Mouse (Mus musculus) thymus, postnatal 25 days (tissue): ENCODE results near the gene Samm50.
"Not testable (repeated sequence)": the region's sequence is repeated elsewhere in the genome, so short reads cannot be mapped to it uniquely, and the experiment has no call there.

Experiments used
- DNase-seq: peaks from one replicate; pipeline ENCODE4 v3.0.0; 2022

Samm50 gene

DNA sequence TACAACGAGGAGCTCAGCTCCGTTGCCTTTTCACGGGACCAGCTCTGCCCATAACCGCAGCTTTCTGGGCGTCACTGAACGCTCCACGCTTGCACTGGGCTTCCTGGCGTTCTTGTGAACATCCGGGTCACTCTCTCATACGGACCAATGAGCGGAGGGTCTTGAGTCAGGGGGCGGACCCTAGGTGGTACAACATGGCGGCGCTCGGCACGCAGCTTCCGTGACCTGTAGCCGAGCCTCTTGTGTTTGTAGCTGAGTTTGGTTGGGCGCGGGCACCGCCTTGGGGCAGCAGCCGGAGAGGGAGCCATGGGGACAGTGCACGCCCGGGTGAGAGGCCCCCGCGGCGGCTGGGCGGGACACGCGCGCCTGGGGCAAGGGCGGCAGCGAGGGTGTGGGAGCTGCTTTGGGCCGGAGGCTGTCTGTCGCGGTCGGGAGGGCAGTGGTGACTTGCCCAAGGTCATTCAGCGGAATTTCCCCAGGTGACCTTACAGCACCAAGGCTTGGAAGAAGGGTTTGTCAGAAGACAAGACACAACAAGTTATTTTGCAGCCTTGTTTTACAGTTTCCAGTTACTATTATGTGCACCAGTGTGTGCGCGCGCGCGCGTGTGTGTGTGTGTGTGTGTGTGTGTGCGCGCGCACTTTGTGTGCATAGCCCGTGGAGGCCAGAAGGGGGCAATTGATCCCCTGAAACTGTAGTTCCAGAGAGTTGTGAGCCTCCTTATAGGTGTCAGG, at the start of gene Samm50:
Samm50 (plus strand) TSS at position 184 of the 734 bp plus-strand sequence.
- DNase-seq: peak; percentile 91

DNA sequence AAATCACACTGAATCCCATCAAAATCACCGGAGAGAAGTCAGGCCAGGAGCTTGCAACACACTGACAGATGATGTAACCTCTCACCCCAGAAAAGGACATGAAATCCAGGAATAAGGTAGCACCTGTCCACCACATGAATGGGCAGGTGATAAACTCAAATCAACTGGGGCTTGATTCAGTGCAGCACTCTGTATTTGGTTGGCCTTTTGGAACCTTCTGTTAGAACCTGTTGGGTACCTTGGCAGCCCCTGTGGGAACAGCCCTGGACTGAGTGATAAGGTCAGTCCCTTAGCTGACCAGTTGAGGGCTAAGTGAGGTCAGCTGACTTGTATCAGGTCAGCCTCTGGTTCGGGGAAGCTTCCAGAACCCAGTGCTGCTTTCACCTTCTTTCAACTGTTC, 35.9 kb upstream of the Samm50 start:
- no peak for DNase-seq

DNA sequence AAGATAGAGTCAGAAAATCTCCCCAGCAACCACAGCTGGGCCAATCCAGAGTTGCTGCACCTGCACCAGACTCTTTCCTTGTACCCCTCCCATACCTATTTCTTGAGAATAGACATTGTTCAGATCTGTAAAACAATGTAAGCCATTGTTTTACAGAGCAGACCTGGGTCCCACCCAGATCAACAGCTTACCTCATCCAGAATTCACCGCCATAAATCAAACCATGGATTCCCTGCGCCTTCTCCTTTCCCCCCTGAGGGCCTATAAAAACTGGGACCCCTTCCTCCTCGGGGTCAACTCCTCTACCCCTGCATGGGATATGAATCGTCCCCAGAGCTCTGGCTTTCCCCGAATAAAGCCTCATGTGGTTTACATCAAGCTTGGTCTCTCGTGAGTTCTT, 34.5 kb upstream of the Samm50 start:
- DNase-seq: not testable (repeated sequence)

DNA sequence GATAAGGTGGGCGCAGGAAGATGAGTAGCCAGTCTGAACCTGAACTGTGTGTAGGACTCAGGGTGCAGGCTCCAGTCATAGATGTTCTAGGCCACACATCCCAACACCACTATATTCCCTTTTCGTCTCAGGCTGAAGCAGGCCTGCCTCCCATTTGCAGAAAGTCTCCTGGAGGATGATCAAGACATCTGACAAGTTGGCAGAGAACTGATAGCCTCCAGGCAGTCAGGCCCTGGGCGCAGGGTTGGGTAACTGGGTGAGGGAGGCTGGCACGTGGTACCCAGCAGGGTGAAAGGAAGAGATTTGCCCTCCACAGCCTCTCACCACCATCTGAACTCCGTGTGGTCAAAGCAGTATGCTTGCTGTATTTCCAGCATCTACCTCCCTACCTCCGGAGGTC, 30.2 kb upstream of the Samm50 start:
- no peak for DNase-seq

DNA sequence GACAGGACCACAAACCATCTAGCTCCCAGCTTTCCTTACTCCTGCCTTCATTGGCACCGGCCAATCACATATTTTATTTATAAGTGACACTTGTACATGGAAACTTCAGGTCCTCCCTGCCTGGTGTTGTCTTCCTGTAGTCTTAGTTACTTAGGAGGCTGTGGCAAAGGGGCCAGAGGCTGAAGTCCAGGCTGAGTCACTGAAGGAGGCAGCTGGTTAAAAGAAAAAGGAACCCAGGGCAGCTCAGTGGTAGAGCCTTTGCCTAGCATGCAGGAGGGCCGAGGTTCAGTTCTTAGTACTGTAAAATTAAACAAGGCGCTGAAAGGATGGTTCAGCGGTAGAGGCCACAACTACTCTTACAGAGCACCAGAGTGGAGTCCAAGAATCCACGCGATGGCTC, 25.2 kb upstream of the Samm50 start:
- DNase-seq: no peak

DNA sequence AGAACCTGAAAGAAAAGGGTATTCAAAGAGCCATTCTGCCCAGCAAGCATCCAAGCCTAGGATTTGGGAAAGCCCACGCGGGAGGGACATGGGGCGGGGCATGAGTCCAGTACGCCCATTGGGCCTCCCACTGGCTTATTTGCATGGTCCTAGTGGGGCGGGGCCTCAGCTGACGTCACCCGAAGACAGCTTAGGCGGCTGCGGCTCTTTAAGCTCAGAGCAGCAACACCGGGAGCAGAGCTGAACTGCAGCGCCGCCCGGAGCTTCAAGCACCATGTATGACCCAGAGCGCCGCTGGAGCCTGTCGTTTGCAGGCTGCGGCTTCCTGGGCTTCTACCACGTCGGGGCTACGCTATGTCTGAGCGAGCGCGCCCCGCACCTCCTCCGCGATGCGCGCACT, 24.4 kb upstream of the Samm50 start, which contains the start of gene Pnpla3:
Pnpla3 (plus strand) TSS at position 238 of the 400 bp plus-strand sequence.
- peak; percentile 67 for DNase-seq

DNA sequence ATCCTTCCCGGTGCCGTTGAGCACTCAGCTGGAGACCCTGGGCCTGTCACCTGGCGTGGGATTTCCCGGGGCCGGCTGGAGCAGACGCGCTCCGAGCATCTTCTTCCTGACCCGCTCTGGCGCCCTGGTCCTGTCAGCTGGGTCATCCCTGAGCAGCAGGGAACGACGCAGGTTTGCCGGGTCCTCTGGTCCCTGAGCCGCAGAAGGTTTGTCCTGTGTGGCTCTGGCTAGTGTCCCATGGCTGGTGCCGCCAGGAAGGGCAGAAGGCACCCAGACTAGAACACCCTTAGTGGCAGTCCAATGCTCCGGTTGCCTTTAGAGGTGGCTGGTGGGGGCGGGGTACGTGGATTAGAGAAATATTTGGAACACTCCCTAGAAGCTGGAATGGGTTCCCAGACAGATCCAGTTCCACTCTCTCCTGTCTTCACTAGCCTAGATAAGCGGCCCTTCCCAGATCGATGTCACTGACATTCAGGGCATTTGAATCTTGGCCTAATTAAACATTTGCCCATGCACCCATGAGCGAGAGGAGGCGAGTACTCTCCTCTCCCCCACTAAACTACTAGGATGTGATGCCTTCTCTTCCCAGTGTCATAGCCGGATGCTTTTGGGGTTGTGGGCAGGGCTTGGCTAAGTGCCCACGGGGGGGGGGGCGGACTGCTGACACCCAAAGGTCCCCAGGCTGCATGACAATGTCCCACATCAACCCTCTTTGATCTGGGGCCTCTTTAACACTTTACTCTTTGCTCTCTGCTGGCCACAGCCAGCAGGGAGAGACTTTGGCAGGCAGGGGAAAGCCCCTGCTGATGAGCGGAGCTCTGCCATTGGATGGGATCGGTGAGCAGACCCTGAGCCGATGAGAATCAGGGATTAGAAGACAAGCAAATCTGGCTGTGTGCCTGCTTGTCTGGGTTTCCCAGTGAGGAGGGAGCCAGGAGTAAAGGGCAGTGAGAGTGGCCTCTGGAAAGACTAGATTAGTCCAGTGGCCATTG, 23.6 kb upstream of the Samm50 start:
- no peak for DNase-seq

DNA sequence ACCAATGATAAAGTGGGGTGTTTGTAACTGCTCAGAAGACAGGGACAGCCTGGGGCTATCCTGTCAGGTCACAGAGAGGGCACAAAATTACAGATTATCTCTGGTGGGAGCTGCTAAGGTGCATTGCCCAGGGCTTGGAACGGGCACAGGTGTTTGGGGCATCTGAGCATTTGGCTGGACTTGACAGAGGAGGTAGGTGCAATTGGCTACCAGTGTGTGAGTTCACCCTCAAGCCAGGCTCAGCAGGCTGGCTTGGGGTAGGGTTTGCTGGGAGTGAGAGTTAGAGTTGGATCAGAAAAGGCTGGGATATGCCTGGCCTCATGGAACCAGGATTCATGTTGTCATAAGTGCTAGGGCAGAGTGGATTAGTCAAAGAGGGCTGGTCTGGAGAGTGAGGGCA, 22.5 kb upstream of the Samm50 start:
- no peak for DNase-seq

DNA sequence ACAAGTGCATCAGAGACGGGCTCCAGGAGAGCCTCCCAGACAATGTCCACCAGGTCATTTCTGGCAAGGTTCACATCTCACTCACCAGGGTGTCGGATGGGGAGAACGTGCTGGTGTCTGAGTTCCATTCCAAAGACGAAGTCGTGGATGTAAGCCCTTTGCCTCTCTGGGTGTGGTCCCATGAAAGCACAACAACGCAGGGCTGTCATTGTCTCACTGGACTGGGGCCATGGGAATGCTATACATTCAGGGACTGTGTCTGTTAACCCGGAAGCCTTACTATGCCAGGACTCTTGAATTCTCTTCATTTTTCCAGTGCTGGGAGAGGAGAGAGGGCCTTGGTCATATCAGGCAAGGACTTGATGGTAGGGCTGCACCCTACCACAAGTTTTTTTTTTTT, 20.9 kb upstream of the Samm50 start:
- DNase-seq: no peak

DNA sequence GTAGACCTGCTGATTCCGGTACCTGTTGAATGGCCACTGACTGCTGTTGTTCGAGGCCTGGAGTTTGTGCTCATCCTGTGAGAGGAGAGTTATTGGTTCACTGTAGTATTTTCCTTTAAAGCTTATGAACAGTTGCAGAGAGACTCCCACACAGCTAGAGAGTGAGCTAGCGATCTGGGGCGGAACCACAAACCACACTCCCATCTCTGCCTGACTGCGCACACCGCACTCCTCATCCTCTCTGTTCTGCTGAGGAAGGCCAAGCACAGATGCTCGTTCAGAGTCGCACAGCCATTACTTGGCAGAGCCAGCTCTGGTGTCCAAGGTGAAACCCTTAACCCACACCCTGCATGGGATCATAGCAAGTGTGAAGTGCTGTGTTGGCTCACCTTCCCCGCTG, 13.3 kb upstream of the Samm50 start:
- DNase-seq: no peak

DNA sequence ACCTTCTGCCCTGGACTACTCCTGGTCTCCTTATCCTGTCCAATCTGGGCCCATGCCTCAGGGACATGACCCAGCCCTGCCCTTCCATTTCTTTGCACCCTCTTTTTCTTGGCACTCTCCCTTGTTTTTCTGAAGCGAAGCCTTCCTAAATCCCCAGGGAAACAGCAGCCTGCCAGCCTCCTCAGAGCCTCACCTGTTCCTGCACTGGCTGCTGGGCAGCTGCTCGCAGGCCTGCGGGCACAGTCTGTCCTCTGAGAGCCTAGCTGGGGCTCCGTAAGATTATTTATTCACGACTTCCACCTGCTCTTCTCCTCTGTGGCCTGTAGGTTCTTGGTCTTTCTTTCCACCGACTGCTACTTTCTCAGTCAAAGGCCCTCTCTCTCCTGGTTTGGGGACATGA, 10.0 kb upstream of the Samm50 start:
- no peak for DNase-seq

DNA sequence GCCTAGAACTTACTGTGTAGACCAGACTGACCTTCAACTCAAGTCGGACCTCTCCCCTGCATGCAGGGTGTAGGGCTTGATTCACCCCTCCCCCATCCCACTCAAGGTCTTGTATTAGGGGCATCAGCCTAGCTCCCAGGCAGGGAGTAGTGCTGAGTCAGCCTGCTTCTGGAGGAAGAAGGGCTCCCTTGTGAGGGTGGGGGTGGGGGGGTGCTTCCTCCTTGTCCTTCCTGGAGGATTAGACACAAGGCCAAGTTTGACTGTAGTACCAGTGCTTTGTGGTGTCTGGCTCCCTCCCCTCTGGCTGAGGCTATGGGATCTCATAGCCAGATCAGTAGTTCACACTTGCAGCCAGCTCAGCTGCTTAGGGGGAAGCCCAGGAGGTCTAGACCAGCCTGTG, 8.1 kb upstream of the Samm50 start:
- no peak for DNase-seq

DNA sequence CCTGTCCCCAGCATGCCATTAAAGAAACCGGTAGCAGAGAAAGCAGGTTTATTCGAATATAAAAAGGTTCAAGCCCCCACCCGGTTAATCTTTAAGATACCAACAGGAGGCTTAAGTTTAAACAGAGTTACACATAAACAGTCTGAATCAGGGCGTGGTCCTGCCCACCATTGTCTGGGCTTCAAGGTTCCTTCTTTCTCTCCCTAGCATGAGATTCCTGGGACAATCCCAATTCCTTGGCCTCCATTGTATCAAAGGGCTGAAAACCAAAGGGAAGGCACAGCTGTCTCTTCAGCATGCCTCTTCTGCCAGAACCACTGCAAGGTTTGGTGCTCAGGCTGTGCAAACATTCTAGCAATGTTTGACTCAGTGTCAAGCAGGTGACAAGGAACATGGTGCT, 5.8 kb upstream of the Samm50 start:
- DNase-seq: no peak

DNA sequence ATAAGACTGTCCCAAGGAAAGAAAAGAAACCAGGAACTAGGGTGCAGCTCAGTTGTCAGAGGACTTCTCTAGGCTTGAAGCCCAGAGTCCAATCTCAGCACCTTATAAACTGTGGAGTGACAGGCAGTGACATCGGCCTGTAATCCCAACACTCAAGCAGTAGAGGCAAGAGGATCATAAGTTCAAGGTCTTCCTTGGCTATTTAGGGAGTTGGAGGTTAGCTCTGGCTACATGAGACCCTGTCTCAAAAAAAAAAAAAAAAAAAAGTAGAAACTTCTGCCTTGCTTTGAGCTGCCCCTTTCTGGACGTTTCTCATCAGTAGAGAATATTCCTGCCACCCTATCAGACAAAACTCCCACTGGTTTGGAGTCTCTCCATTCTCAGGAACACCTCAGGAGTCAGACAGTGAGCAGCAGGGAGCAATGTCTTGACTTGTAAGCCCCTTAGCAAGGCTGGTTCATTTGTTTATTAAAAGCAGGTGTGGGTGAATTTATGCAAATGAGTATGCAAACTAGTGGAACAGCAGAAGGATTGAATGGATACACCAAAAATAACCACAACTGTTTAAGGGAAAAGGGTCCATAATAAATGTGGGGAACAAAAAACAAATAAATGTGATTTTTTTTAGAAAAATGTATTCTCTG, 3.0 kb upstream of the Samm50 start:
- DNase-seq: no peak

DNA sequence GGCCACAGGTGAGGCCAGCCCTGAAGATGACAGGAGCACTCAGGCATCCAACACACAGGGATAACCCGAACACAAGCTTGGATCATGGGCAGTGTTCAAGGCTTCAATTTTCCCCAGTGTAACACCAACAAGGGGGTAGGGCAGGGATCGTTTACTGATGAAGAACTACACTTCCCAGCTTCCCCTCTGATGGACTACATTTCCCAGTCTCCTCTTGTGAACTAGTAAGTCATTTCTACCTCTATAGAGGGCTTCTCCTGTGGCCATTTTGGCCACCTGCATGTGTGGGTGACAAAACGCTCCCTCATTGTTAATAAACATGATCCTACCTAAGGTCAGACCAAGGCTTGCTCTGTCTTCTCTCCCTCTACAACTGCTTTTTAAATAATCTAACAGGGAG, 2.2 kb upstream of the Samm50 start:
- DNase-seq: no peak

DNA sequence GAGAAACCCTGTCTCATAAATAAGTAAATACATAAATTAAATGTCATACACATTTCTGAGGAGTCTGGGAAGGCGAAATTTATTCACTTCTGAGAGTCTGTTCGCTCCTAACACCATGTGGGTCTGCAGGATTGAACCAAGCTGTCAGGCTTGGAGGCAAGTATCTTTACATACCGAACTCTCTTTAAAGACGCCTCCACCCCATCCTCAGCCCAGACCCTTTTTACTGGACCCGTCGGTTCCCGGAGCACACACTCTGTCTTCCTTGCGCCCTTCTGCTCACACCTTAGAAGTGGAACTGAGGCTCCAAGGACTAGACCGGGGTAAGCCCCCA, 350 bp upstream of the Samm50 start:
- no peak for DNase-seq

DNA sequence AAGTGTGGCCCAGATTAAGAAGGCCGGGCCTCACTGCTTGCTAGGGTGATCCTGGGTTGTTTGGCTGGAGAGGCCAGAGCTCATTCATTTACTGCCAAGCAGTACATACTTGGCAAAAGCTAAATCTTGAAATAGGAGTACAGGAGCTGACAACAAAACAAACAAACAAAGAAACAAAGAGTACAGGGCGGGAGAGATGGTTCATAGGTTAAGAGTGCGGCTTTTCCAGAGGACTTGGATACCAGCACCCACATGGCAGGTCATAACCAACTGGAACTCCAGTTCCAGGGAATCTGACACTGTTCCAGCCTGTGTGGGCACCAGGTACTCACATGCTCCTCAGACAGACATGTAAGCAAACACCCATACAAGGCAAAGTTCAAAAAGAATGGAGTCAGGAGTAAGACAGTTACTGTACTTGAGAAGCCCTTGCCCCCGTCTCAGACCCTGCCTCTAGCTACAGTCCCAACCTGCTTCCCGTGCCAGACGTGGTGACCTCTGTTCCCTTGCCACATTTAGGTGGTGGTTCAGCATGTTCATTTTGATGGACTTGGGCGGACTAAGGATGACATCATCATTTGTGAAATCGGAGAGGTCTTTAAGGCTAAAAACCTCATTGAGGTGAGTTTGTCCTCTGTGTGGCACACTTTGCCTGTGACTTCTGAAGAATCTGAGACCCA, 4.6 kb downstream of the Samm50 start:
- no peak for DNase-seq

DNA sequence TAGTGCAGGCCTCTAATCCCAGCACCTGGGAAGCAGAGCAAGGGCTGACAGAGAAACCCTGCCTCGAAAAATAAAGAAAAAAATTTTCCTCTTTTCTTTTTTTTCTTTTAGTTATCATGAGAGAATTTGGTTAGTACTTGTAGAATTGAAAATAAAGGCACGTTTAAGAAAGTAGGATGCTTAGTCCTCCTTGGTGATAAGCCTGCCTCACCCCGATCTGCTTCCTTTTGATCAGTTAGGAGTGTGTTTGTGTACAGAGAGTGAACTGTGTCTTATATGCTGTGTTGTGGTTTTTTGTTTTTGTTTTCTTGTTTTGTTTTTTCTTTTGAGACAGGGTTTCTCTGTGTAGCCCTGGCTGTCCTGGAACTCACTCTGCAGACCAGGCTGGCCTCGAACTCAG, 15.3 kb downstream of the Samm50 start:
- no peak for DNase-seq

DNA sequence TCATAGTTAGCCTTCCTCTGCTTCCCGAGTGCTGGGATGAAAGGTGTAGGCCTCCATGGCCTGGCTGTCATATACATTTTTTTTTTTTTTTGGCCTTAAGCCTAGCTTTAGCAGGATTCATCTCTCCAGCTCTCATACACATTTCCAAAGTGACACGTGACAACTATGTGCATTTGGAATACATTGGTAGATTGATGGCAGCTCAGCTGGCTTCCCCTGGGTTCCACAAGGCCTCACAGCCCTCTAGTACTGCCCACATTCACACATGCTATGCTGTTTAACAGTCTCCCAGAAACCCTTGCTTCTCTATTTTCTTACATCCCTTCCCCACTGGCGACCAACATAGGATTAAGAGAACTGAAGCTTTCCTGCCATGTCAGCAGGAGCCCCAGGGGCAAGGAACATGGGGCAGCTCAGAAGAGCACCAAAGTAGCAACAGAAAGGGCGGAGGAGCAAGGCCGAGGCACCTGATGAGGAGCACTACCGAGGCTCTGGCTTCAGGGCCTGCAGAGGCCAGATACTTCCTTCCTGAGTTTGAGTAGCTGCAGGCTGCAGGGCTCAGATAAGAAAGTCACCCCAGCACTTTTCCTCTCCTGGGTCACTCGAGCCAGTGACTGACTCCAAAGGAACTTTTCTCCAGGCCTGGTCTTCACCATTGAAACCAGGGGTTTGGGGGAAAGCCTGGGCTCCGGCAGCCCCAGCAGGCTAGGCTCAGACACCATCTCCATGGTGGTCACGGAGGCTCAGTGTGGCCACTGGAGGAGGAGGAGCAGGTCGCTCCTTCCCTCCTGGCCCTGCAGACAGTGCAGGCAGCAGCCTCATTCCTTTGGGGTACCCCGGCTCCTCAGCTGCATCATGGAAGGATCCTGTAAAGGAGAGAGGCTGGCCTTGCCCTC, 17.7 kb downstream of the Samm50 start:
- DNase-seq: no peak

DNA sequence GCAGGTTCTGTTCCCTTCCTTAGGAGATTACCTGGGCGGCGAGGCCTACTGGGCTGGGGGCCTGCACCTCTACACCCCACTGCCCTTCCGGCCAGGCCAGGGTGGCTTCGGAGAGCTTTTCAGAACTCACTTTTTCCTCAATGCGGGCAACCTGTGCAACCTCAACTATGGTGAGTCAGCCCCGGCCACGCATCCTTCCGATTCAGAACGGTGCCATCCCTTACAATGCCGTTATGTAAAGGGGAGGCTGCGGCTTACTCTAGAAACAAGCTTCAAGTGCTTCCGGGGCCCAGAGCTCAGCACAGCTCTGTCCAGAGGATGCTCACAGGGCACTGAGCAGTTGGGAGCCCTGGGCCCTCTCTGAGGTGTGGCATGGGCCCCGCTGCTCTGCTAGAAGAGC, 18.4 kb downstream of the Samm50 start:
- no peak for DNase-seq

DNA sequence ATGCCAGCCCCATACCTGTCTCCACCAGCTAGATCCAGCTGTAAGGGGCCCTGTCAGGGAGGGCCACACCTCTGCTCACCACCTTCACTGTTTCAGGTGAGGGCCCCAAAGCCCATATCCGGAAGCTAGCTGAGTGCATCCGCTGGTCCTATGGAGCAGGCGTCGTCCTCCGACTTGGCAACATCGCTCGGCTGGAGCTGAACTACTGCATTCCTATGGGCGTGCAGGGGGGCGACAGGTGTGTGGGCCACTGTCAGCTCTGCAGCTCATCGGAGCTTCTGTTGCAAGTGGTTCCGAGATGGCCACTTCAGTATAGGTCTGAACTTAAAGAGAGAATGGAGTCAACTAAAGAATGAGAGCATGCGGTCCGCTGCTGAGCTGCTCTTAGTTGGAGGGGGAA, 18.9 kb downstream of the Samm50 start:
- DNase-seq: no peak

DNA sequence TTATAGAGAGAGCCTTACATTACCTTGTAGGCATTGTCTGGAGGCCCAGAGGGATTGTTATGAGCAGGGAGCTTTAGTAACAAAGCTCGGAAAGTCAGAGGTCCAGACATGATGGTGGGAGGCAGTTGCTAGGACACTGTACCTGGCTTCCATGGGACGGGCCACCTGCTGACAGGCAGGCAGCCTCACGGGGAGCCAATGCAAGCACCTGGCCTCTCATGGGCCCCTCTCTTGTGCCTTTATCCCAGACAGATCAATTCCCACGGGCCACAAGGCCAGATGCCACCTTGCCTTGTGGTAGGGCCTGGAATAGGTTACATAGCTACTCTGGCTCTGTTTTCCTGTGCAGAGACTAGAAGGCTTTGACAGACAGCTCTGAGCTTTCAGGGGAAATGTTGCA, 19.5 kb downstream of the Samm50 start:
- no peak for DNase-seq
